Mouse (Mus musculus): ENCODE results near the gene Pdxdc1. TPM values are rescaled to one million over a fixed set of nuclear protein-coding genes. Genes with fewer than 3 reads are reported as not detected.

Gene Pdxdc1
- total and polyA plus RNA-seq, 3 experiments = 36.0 to 64.2 TPM; not detected in 1

DNA sequence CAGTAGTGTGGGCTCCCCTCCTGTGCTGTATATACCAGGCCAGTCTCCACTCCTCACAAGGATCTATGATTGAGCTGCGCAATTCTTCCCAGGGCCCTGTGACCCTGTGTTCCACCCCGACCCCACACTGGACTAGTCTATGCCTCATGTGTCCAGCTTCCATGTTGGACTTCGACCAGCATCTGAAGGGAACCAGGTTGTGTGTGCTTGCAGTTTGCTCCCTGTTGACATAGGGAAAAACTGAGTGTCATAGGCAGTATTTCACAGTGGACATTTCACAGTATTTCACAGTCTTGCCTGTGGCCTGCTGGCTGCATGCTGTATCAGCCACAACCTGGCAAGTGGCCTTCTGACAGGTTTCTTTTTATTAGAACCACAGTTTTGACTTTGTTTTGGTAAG, 89.7 kb downstream of the Pdxdc1 start:
- peaks cover 0 to 7% of the 10 kb centered on the region in 2 experiments; a peak in 2 of 4 replicates for H3K36me3 ChIP-seq (ENCODE audit: control insufficient read depth in 1 of 2, insufficient read depth in 2 of 2, low read length in 2 of 2)

DNA sequence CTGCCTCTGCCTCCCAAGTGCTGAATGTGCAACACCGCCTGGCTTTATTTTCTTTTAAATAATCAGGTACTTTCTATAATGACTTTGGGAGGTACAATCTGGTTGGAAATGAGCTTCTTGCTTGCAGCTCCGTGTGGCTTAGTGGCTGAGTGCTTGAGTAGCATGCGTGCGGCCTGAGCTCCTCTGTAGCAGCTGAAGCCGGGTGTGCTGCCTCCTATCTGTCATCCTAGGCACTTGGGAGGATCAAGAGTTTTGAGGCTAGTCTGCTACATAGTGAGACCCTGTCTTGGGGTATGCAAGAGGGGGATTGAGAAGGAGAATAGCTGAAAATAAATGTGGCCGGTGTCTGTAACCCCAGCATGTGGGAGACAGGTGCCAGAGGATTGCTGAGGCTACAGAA, 90.8 kb downstream of the Pdxdc1 start:
- no peak overlapping the region for H3K9ac ChIP-seq (ENCODE audit: control insufficient read depth, low read depth, low read length, poor library complexity, severe bottlenecking)
- H3K9me3 ChIP-seq (replicated peaks; ENCODE audit: insufficient read depth, low read length) = no peaks in the 10 kb centered on the region
- DNase-seq (ENCODE audit: low read depth, low spot score) = no peak
- H3K4me1 ChIP-seq (ENCODE audit: control insufficient read depth in 1 of 2, insufficient read depth in 2 of 2, low read length in 2 of 2) = no peaks in the 10 kb centered on the region
- H3K27me3 ChIP-seq (ENCODE audit: control insufficient read depth in 1 of 2, insufficient read depth in 2 of 2, low read length in 2 of 2) = no peaks in the 10 kb centered on the region
- H3K36me3 ChIP-seq (ENCODE audit: control insufficient read depth in 1 of 2, insufficient read depth in 2 of 2, low read length in 2 of 2) = peaks cover 0 to 13% of the 10 kb centered on the region in 2 experiments; a peak in 2 of 4 replicates
- no peak overlapping the region for H3K4me3 ChIP-seq (ENCODE audit: control insufficient read depth in 1 of 2, insufficient read depth in 1 of 2, low read depth in 2 of 2, low read length in 2 of 2)
- no peaks in the 10 kb centered on the region for H3K79me2 ChIP-seq (ENCODE audit: control insufficient read depth, insufficient read depth, low read length, poor library complexity)
- TF ChIP-seq CHD1 (IDR thresholded peaks at IDR 0.05; ENCODE audit: low read depth, low read length) (no peak), BHLHE40 (IDR thresholded peaks at IDR 0.05; ENCODE audit: borderline replicate concordance, low read depth, low read length) (no peak)
- H3K27ac ChIP-seq (ENCODE audit: control insufficient read depth, low read depth, low read length) = no peak overlapping the region

More for the DNA sequence above, 89.7 kb downstream of the Pdxdc1 start:
- Histone ChIP-seq H3K4me1 (ENCODE audit: control insufficient read depth in 1 of 2, insufficient read depth in 2 of 2, low read length in 2 of 2) (no peaks in the 10 kb centered on the region), H3K9ac (ENCODE audit: control insufficient read depth, low read depth, low read length, poor library complexity, severe bottlenecking) (no peak overlapping the region), H3K4me3 (ENCODE audit: control insufficient read depth in 1 of 2, insufficient read depth in 1 of 2, low read depth in 2 of 2, low read length in 2 of 2) (no peak overlapping the region), H3K27ac (ENCODE audit: control insufficient read depth, low read depth, low read length) (no peak overlapping the region), H3K9me3 (replicated peaks; ENCODE audit: insufficient read depth, low read length) (no peaks in the 10 kb centered on the region), H3K79me2 (ENCODE audit: control insufficient read depth, insufficient read depth, low read length, poor library complexity) (no peaks in the 10 kb centered on the region), H3K27me3 (ENCODE audit: control insufficient read depth in 1 of 2, insufficient read depth in 2 of 2, low read length in 2 of 2) (no peaks in the 10 kb centered on the region)
- DNase-seq (ENCODE audit: low read depth, low spot score) = no peak
- TF ChIP-seq USF1 (IDR thresholded peaks at IDR 0.05; ENCODE audit: low read depth, low read length) = no peak
- no peak for TF ChIP-seq ZC3H11A (IDR thresholded peaks at IDR 0.05; ENCODE audit: low read depth, low read length)
- no peak for TF ChIP-seq TBP (IDR thresholded peaks at IDR 0.05; ENCODE audit: low read depth, low read length)
- no peak for TF ChIP-seq GABPA (IDR thresholded peaks at IDR 0.05; ENCODE audit: low read depth, low read length)
- TF ChIP-seq BHLHE40 (IDR thresholded peaks at IDR 0.05; ENCODE audit: borderline replicate concordance, low read depth, low read length) = no peak
- TF ChIP-seq MYB (IDR thresholded peaks at IDR 0.05; ENCODE audit: low read depth, low read length) = no peak
- no peak for TF ChIP-seq SIN3A (IDR thresholded peaks at IDR 0.05; ENCODE audit: low read length)
- no peak for TF ChIP-seq RAD21 (IDR thresholded peaks at IDR 0.05; ENCODE audit: low read depth, low read length)
- no peak for TF ChIP-seq MAZ (IDR thresholded peaks at IDR 0.05; ENCODE audit: low read depth, low read length)
- TF ChIP-seq KAT2A (conservative IDR thresholded peaks at IDR 0.05; ENCODE audit: low read depth, low read length) = no peak
- no peak for TF ChIP-seq CTCF (IDR thresholded peaks at IDR 0.05 in 2 of 3, conservative IDR thresholded peaks at IDR 0.05 in 1 of 3; ENCODE audit: control insufficient read depth in 1 of 3, insufficient read depth in 1 of 3, low read depth in 2 of 3, low read length in 3 of 3, poor library complexity in 1 of 3, severe bottlenecking in 1 of 3)
- no peak for TF ChIP-seq HCFC1 (IDR thresholded peaks at IDR 0.05; ENCODE audit: low read depth, low read length)
- TF ChIP-seq GATA1 (IDR thresholded peaks at IDR 0.05; ENCODE audit: low read depth, low read length) = no peak

GRCm38 (mm10) chr16:13808410-13808809, 94.5 kb downstream of the Pdxdc1 start:
- no peaks in the 10 kb centered on the region for H3K4me1 ChIP-seq (ENCODE audit: control insufficient read depth in 1 of 2, insufficient read depth in 2 of 2, low read length in 2 of 2)
- no peak overlapping the region for H3K4me3 ChIP-seq (ENCODE audit: control insufficient read depth in 1 of 2, insufficient read depth in 1 of 2, low read depth in 2 of 2, low read length in 2 of 2)
- no peak for DNase-seq (ENCODE audit: low read depth, low spot score)
- no peaks in the 10 kb centered on the region for H3K27me3 ChIP-seq (ENCODE audit: control insufficient read depth in 1 of 2, insufficient read depth in 2 of 2, low read length in 2 of 2)
- no peak for TF ChIP-seq KAT2A (conservative IDR thresholded peaks at IDR 0.05; ENCODE audit: low read depth, low read length)
- TF ChIP-seq MYB (IDR thresholded peaks at IDR 0.05; ENCODE audit: low read depth, low read length) = no peak
- no peak for TF ChIP-seq GATA1 (IDR thresholded peaks at IDR 0.05; ENCODE audit: low read depth, low read length)
- TF ChIP-seq ZMIZ1 (IDR thresholded peaks at IDR 0.05; ENCODE audit: low read depth, low read length) = no peak
- TF ChIP-seq BHLHE40 (IDR thresholded peaks at IDR 0.05; ENCODE audit: borderline replicate concordance, low read depth, low read length) = no peak
- TF ChIP-seq TBP (IDR thresholded peaks at IDR 0.05; ENCODE audit: low read depth, low read length) = no peak
- no peak for TF ChIP-seq USF2 (IDR thresholded peaks at IDR 0.05; ENCODE audit: borderline replicate concordance in 1 of 2, insufficient read depth in 1 of 2, low read depth in 1 of 2, low read length in 2 of 2)
- TF ChIP-seq EP300 (IDR thresholded peaks at IDR 0.05; ENCODE audit: low read depth in 1 of 2, low read length in 2 of 2) = no peak
- no peak for TF ChIP-seq RAD21 (IDR thresholded peaks at IDR 0.05; ENCODE audit: low read depth, low read length)
- no peak for TF ChIP-seq MAZ (IDR thresholded peaks at IDR 0.05; ENCODE audit: low read depth, low read length)
- TF ChIP-seq MXI1 (IDR thresholded peaks at IDR 0.05; ENCODE audit: low read depth, low read length) = no peak
- no peak for TF ChIP-seq POLR2AphosphoS5 (IDR thresholded peaks at IDR 0.05; ENCODE audit: borderline replicate concordance, low read depth, low read length)
- TF ChIP-seq MAFK (IDR thresholded peaks at IDR 0.05; ENCODE audit: borderline replicate concordance, low read depth, low read length) = no peak
- no peak for TF ChIP-seq ETS1 (IDR thresholded peaks at IDR 0.05; ENCODE audit: low read depth, low read length)
- TF ChIP-seq NRF1 (IDR thresholded peaks at IDR 0.05; ENCODE audit: insufficient read depth, low read depth, low read length, poor library complexity, severe bottlenecking) = no peak
- TF ChIP-seq POLR2AphosphoS2 (IDR thresholded peaks at IDR 0.05; ENCODE audit: low read length) = no peak
- TF ChIP-seq UBTF (IDR thresholded peaks at IDR 0.05; ENCODE audit: borderline replicate concordance, insufficient read depth, low read depth, low read length) = no peak
- TF ChIP-seq HCFC1 (IDR thresholded peaks at IDR 0.05; ENCODE audit: low read depth, low read length) = no peak
- no peak overlapping the region for H3K27ac ChIP-seq (ENCODE audit: control insufficient read depth, low read depth, low read length)
- H3K79me2 ChIP-seq (ENCODE audit: control insufficient read depth, insufficient read depth, low read length, poor library complexity) = no peaks in the 10 kb centered on the region
- H3K9ac ChIP-seq (ENCODE audit: control insufficient read depth, low read depth, low read length, poor library complexity, severe bottlenecking) = no peak overlapping the region
- H3K9me3 ChIP-seq (replicated peaks; ENCODE audit: insufficient read depth, low read length) = no peaks in the 10 kb centered on the region
- H3K36me3 ChIP-seq (ENCODE audit: control insufficient read depth in 1 of 2, insufficient read depth in 2 of 2, low read length in 2 of 2) = peaks cover 0 to 23% of the 10 kb centered on the region in 2 experiments; a peak in 2 of 4 replicates

Data from MEL (cell line).